Mouse (Mus musculus): ENCODE results near the gene Hes3.

Gene Hes3

DNA sequence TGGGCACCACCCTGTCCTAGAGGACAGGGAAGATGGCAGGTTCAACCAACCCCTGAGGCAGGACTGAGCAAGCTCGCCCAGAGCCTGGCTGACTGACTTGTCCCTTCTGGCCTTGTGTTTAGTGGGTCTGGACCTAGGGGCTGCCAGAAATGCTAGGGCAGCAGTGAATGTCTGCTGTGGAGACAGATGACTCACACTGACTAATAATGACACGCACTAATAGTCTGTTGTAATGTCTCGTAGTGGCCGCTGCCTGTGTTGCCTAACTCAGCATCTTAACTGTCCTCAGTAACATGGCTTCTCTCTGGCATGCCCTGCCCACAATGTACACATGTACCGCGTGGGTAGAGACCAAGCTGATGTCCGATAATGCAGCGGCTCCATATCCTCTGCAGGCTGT, 31.0 kb downstream of the Hes3 start:
- DNase-seq (ENCODE audit: low read depth, low spot score): no peak

GRCm38 (mm10) chr4:152257070-152257469, 34.4 kb downstream of the Hes3 start:
- DNase-seq (ENCODE audit: low read depth, low spot score): no peak

- DNase-seq (ENCODE audit: low read depth, low spot score): no peak
Observed at GRCm38 (mm10) chr4:152253183-152253759, 38.2 kb downstream of the Hes3 start.

- DNase-seq (ENCODE audit: low read depth, low spot score): no peak
Observed at GRCm38 (mm10) chr4:152250615-152251014, 40.8 kb downstream of the Hes3 start.

DNA sequence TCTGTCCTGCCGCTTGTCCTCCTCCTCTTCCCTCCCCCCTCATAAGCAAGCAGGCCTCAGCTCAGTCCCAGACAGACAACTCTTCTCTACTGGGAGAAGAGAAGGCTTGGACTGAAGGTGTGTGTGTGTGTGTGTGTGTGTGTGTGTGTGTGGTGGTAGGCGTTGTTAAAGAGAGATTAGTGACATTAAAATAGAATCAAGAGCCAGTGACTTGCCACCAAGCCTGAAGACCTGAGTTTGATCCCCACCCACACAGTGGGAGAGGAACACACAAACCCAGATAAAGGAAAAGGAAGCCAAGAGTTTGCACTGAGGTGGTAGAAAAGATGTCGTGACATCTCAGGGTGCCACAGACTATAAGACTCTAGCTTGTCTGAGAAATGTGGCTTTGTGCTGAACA, 44.3 kb downstream of the Hes3 start:
- DNase-seq (ENCODE audit: low read depth, low spot score): no peak

GRCm38 (mm10) chr4:152246011-152246410, 45.5 kb downstream of the Hes3 start:
- peak; percentile 23 for DNase-seq (ENCODE audit: low read depth, low spot score)

DNA sequence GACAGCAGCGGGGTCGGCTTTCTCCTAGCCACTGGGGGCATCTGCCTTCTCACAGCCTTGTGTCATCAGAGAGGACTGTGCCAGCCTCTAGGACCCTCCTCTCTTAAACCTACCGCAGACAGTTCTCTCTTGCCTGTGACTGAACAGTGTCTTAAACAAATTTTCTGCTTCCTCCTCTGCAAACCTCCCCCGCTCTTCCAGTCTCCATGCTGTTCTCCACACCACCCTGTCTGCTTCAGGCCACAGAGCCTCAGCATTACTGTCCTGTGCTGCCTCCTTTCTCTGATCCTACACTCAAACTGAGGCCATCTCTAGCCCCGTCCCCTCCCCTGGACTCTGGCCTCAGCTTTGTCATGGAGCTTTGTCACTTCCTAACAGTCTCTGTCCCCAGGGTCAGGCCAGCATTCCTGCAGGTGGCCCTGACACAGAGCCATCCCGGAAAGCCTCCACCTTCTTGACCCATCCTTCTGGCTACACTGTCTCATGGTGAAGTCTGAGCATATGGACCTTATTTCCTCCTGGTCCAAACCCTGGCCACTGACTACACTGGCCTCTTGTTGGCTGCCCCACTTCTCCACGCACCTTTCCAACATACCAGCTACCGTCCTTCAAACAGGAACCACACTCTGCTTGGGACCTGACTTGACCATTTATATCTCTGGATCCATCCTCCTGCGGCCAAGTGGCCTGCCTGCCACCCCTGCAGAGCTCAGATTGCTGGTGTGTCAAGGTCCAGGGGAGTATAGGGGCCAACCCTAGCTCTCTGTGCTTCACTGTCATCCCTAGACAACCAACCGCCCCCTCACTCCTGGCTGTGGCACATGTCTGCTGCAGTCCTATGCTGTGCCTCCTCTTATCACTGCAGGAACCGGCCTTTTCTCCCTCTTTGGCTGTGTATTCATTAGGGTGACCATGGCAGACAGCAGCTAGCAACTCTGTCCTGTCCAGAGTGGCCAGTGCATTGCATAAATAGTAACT, 46.6 kb downstream of the Hes3 start:
- no peak for DNase-seq (ENCODE audit: low read depth, low spot score)

DNA sequence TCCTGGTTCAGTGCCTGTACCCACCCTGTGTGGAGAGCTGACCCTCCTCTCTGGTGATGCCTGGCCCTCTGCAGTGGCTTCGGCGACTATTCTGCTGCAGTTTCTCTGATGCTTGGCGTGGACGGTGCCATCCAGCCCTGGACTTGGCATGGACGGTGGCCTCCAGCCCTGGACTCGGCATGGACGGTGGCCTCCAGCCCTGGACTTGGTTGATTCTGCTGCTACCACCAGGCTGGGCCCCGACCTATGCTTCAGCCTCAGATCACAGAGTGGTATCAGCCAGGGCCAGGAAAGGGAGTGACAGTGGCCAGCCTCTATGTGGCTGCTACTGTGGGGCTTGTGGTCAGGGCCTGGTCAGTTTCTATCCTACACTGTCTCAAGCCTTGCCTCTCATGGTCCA, 47.5 kb downstream of the Hes3 start:
- no peak for DNase-seq (ENCODE audit: low read depth, low spot score)

DNA sequence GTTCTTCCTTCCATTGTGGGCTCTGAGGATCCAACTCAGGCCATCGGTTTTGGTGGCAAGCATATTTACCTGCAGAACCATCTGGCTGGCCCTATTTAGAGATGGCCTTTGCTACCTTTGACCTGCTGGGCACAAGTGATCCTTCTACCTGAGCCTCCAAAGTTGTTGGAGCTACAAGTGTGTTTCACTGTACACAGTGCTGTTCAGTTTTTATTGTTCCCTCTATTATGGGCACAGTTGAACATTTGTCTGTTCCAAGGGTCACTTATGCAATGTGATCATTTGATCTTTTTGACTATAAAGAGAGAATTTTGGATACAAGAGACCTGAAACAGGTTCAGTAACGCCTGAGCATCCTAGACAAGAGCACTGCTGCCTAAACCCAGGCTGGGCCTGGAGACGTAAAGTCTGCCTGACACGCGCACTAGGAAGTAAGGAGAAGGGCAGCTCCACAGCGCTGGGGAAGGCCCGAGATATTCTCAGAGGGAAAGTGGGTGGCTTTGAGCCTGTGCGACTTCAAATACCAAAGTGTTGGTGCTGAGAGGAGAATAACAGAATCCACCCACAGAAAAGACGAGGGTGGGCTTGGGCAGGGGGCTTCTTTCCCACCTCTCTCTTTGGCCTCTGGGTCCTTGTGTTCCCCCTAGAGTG, 48.1 kb downstream of the Hes3 start:
- DNase-seq (ENCODE audit: low read depth, low spot score): no peak

GRCm38 (mm10) chr4:152239974-152240373, 51.5 kb downstream of the Hes3 start:
- no peak for DNase-seq (ENCODE audit: low read depth, low spot score)

Measured in retina, adult 2 months (tissue).